Comparison of ENCODE assay signal across 12 mouse cellular contexts in the genomic region with DNA sequence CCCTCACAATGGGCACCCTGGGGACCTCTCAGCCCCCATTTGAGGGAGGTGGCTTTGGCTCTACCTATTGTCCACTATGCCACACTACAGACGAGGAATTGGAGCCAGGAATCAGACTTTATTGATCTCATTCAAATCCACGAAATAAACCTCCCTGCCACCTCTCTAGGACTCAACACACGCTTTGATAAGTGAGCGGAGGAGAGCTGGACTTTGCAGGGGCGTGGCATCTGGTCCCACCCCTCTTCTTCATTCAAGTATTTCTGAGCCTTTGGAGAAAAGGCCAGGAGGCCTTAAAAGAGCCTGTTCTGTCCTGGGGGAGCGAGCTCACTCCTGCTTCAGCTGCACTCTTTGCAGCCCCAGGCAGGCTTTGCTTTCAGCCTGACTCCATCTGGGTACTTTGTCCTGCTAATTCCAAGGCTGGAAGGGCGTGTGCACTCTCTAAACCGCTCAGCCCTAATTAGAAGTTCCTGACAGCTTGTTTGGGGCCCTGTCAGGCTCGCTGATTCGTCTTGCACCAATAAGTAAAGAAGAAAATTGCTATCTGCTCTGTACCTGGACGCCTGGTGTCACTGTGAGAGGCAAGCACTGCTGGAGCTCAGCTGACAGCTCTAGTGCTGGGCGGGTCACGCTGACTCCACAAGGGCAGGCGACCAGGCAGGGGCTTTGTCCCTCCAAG.
A peak's percentile ranks its signal among the peaks of the same experiment; 100 is the strongest.
DNase-seq lines count a peak whose midpoint lies in the region; ATAC-seq lines count a peak whose summit lies in the region.
"Had no signal": no experiment of that assay in that cellular context is flagged by ENCODE, and none has a peak within 500 bp of the region (broad histone marks: within the 10 kb centered on the region; RNA-seq: fewer than 3 reads in every experiment).

No protein-coding gene starts in this region.

- no peaks in the 10 kb centered on the region for H3K36me3 ChIP-seq in forebrain, embryonic 15.5 days
- no peaks in the 10 kb centered on the region for H3K36me3 ChIP-seq in midbrain, embryonic 14.5 days (ENCODE audit: control insufficient read depth, insufficient read depth, low read length)

- intact Hi-C loops in heart, postnatal 10 days (cut with DNase I): no loop called here

- no peaks in the 10 kb centered on the region for H3K27me3 ChIP-seq in forebrain, embryonic 15.5 days
- H3K27me3 ChIP-seq in midbrain, embryonic 14.5 days (ENCODE audit: control insufficient read depth, insufficient read depth, low read length): no peaks in the 10 kb centered on the region

- no peaks in the 10 kb centered on the region for H3K9me3 ChIP-seq in forebrain, embryonic 15.5 days
- no peaks in the 10 kb centered on the region for H3K9me3 ChIP-seq in midbrain, embryonic 14.5 days (ENCODE audit: control insufficient read depth, low read length)

- H3K27ac ChIP-seq in forebrain, embryonic 15.5 days (replicated peaks): peak overlapping the region; percentile 73
- no peak overlapping the region for H3K27ac ChIP-seq in midbrain, embryonic 14.5 days (replicated peaks; ENCODE audit: low read depth, low read length)
- H3K27ac ChIP-seq: kidney, postnatal 0 days had no signal

- peaks cover 48% of the 10 kb centered on the region for H3K4me1 ChIP-seq in forebrain, embryonic 15.5 days
- H3K4me1 ChIP-seq in midbrain, embryonic 14.5 days (ENCODE audit: control insufficient read depth, insufficient read depth, low read length): peaks cover 34% of the 10 kb centered on the region

- H3K9ac ChIP-seq in forebrain, embryonic 15.5 days (replicated peaks): no peak overlapping the region
- H3K9ac ChIP-seq in midbrain, embryonic 14.5 days (replicated peaks; ENCODE audit: low read length): no peak overlapping the region

- ATAC-seq in forebrain, embryonic 15.5 days (replicated peaks): peak; percentile 71
- no peak; the same call in 1 of the 2 replicates for ATAC-seq in midbrain, embryonic 14.5 days (ENCODE audit: low FRiP score, low TSS enrichment)
- ATAC-seq in megakaryocyte, adult 5-6 weeks (ENCODE audit: poor library complexity, severe bottlenecking): no peak

- 4% methylated on average over 14 of the region's 14 CpGs for WGBS in forebrain, embryonic 15.5 days
- WGBS in midbrain, embryonic 14.5 days: 6% methylated on average over 14 of the region's 14 CpGs

- H3K4me3 ChIP-seq in forebrain, embryonic 15.5 days: no peak overlapping the region
- H3K4me3 ChIP-seq in midbrain, embryonic 14.5 days (replicated peaks; ENCODE audit: low read depth, low read length): no peak overlapping the region
- H3K4me3 ChIP-seq: myocyte had no signal

- DNase-seq in heart, postnatal 10 days: peak; percentile 9 to 13
- no peak for DNase-seq in heart, adult 18-20 months
- peak; percentile 5 for DNase-seq in WW6 (ENCODE audit: low read depth, low spot score)
- DNase-seq in midbrain, embryonic 14.5 days: peak; percentile 54
- DNase-seq in right cerebral cortex, postnatal 14 days: no peak
- DNase-seq in gastrocnemius, postnatal 10 days: no peak
- DNase-seq: adrenal gland, adult 2 months; cerebellum, postnatal 14 days had no signal

- 0 out of 2 replicates have a peak overlapping the region, but pooled peaks have one; percentile 3 for H3K4me2 ChIP-seq in forebrain, embryonic 15.5 days (replicated peaks)
- H3K4me2 ChIP-seq in midbrain, embryonic 14.5 days (ENCODE audit: low read length): no peak overlapping the region

Comparison
In these comparisons a context has a peak if more than half of its experiments do, and no peak if none do; other contexts are left out.
1. DNase-seq: peak in heart, postnatal 10 days (2 of 2), WW6 (single experiment) and midbrain, embryonic 14.5 days (single experiment); none in heart, adult 18-20 months (0 of 2), right cerebral cortex, postnatal 14 days (single experiment) and gastrocnemius, postnatal 10 days (single experiment).